Mouse (Mus musculus) liver, embryonic 14.5 days (tissue): ENCODE results near the gene Dnah5. TPM values are rescaled to one million over a fixed set of nuclear protein-coding genes. Genes with fewer than 3 reads are reported as not detected.

Experiments
- ATAC-seq: fragments of 200-750 bp; cut with Nextera tagmentation; 2 replicates; pipeline ENCODE4 v1.8.0; 2017; ENCODE audit warnings: moderate number of reproducible peaks, mild to moderate bottlenecking, moderate library complexity; ENCODE audit not compliant: insufficient read depth
- DNase-seq, 3 experiments: peaks; one replicate each; pipeline ENCODE4 v3.0.0-alpha.2; 2012 to 2013; ENCODE audit warnings: low read depth in 3 of 3, low spot score in 3 of 3
- H3K27ac ChIP-seq: fragments of 300-500 bp; sonication (generic); 2 replicates; pipeline ENCODE4 v1.5.1; 2014; ENCODE audit warnings: moderate library complexity, mild to moderate bottlenecking, control low read depth, inconsistent platforms
- H3K27me3 ChIP-seq: fragments of 300-500 bp; sonication (generic); 2 replicates; pipeline ENCODE4 v1.6.1; 2014; ENCODE audit warnings: mild to moderate bottlenecking, low read length, moderate library complexity; ENCODE audit not compliant: control insufficient read depth, insufficient read depth
- H3K36me3 ChIP-seq: fragments of 300-500 bp; sonication (generic); replicated peaks from 2 replicates; pipeline ENCODE4 v1.6.1; 2014; ENCODE audit warnings: low read depth; ENCODE audit not compliant: control insufficient read depth, insufficient read depth
- H3K4me1 ChIP-seq, 2 experiments: fragments of 200-500 bp in 1 of 2; fragments of 300-500 bp in 1 of 2; sonication (generic) in 1 of 2; replicated peaks; 2 replicates each; pipeline ENCODE4 v1.6.1; 2012 to 2014; ENCODE audit warnings: antibody characterized with exemption in 1 of 2, inconsistent platforms in 1 of 2, low read length in 1 of 2; ENCODE audit not compliant: control insufficient read depth in 2 of 2, insufficient read depth in 2 of 2
- H3K4me2 ChIP-seq: fragments of 300-500 bp; sonication (generic); 2 replicates; pipeline ENCODE4 v1.6.1; 2014; ENCODE audit warnings: low read depth, mild to moderate bottlenecking, control low read depth, moderate library complexity
- H3K4me3 ChIP-seq, 2 experiments: fragments of 200-500 bp in 1 of 2; fragments of 300-500 bp in 1 of 2; sonication (generic) in 1 of 2; 2 replicates each; pipeline ENCODE4 v1.5.1; 2012 to 2014; ENCODE audit warnings: low read depth in 2 of 2, low read length in 2 of 2, mild to moderate bottlenecking in 2 of 2, control low read depth in 1 of 2, inconsistent platforms in 1 of 2, moderate library complexity in 1 of 2; ENCODE audit not compliant: insufficient read depth in 1 of 2
- H3K9ac ChIP-seq: fragments of 300-500 bp; sonication (generic); replicated peaks from 2 replicates; pipeline ENCODE4 v1.6.1; 2014; ENCODE audit warnings: mild to moderate bottlenecking, control low read depth, moderate library complexity
- H3K9me3 ChIP-seq: fragments of 300-500 bp; sonication (generic); 2 replicates; pipeline ENCODE4 v1.6.1; 2016; ENCODE audit warnings: low read length, mixed read lengths; ENCODE audit not compliant: control insufficient read depth
- CTCF ChIP-seq: IDR thresholded peaks from 2 replicates; pipeline ENCODE4 v1.5.1; 2016; ENCODE audit warnings: antibody characterized with exemption, low read depth, control low read depth
- EP300 ChIP-seq: IDR thresholded peaks from 2 replicates; pipeline ENCODE4 v1.6.1; 2016; ENCODE audit warnings: antibody characterized with exemption, low read depth
- WGBS: fragments of 180-500 bp; shearing (Covaris S2); extraction: QIAGEN DNeasy Blood & Tissue Kit; methylation state at CpG from one replicate; pipeline ENCODE4 v1.1.7; 2014; ENCODE audit not compliant: insufficient replicate concordance; 5-methylcytosine and 5-hydroxymethylcytosine counted together
- polyA plus RNA-seq, 2 experiments: library from polyadenylated mRNA; depleted of rRNA in 1 of 2; stranded (reverse) in 1 of 2; unstranded in 1 of 2; fragments of >200 nt; fragmentation: Nextera tagmentation in 1 of 2; extraction: Ambion mirVana in 1 of 2; gene quantifications; 2 replicates each; pipeline versions ENCODE4 v1.2.1 to v1.2.3; 2012 to 2014

Gene Dnah5
- polyA plus RNA-seq, 2 experiments = under 0.01 TPM; not detected in 1

DNA sequence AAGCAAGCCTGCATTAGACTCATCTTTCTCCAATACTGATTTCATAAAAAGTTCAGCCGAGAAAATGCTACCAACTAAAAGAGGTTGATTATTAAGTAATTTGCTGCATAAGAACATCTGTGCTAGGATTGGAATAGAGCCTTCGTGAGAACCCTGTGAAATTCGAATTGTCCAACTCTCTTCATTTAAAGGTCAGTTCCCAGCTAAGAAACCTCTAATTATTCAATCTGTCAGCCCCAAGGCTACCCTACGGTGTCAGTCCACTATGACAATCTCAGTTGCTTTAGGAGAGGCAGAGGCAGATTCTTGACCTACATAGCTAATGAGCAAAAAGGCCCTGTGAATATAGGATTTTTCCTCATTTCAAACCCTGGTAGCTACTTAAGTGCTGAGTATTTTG, 191.9 kb downstream of the Dnah5 start:
- WGBS = 53% methylated on average over 4 of the region's 4 CpGs
- Histone ChIP-seq H3K27me3 (no peaks in the 10 kb centered on the region), H3K4me1 (no peaks in the 10 kb centered on the region), H3K4me2 (no peak overlapping the region), H3K27ac (no peak overlapping the region), H3K9ac (no peak overlapping the region), H3K4me3 (no peak overlapping the region), H3K9me3 (no peaks in the 10 kb centered on the region), H3K36me3 (no peaks in the 10 kb centered on the region)
- TF ChIP-seq CTCF (no peak), EP300 (no peak)
- no peak for DNase-seq
- no peak for ATAC-seq

DNA sequence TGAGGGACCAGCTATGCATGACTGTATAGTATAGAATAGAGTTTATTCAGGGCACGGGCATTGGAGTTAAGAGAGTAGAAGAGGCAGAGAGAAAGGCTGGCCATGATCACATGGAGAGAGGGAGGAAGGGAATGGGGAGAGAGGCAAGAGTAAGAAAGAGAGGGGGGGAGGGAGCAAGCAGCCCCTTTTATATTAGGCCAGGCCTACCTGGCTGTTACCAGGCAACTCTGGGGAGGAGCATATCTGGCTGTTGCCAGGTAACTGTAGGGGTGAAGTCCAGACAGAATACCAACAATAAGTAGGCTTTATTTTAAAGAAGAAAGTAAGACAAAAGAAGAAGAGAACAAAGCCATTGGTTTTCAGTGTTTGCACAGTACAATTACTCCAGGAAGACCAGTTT, 194.9 kb downstream of the Dnah5 start:
- no peak overlapping the region for H3K4me2 ChIP-seq
- TF ChIP-seq CTCF (no peak), EP300 (no peak)
- no peaks in the 10 kb centered on the region for H3K27me3 ChIP-seq
- DNase-seq = no peak
- no peaks in the 10 kb centered on the region for H3K36me3 ChIP-seq
- no peak overlapping the region for H3K27ac ChIP-seq
- no peak for ATAC-seq
- H3K4me1 ChIP-seq = no peaks in the 10 kb centered on the region
- no peak overlapping the region for H3K9ac ChIP-seq
- WGBS = 64% methylated on average over 1 of the region's 1 CpGs
- H3K4me3 ChIP-seq = no peak overlapping the region
- no peaks in the 10 kb centered on the region for H3K9me3 ChIP-seq

DNA sequence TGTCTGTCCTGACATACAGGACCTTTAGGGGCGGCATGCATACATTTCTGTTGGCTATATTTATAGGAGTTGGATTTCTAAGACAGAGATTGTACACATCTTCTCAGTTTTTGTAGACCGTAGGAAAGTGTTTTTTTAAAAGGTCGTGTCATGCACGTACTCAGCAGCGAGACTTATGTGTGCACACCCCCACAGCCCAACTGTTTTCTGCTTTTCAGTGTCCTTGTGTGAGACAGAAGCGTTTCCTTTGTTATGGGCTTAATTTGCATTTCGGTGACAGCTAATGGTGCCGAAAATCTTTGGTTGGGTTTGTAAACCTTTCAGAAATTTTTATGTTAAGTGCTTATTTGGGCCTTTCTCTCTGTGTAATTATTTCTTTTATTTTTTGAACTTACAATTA, 195.7 kb downstream of the Dnah5 start:
- no peaks in the 10 kb centered on the region for H3K36me3 ChIP-seq
- H3K27ac ChIP-seq = no peak overlapping the region
- 61% methylated on average over 8 of the region's 8 CpGs for WGBS
- no peaks in the 10 kb centered on the region for H3K4me1 ChIP-seq
- H3K4me2 ChIP-seq = no peak overlapping the region
- TF ChIP-seq CTCF (no peak), EP300 (no peak)
- DNase-seq (no peak), ATAC-seq (no peak)
- H3K9ac ChIP-seq = no peak overlapping the region
- H3K4me3 ChIP-seq = no peak overlapping the region
- H3K9me3 ChIP-seq = no peaks in the 10 kb centered on the region
- no peaks in the 10 kb centered on the region for H3K27me3 ChIP-seq

DNA sequence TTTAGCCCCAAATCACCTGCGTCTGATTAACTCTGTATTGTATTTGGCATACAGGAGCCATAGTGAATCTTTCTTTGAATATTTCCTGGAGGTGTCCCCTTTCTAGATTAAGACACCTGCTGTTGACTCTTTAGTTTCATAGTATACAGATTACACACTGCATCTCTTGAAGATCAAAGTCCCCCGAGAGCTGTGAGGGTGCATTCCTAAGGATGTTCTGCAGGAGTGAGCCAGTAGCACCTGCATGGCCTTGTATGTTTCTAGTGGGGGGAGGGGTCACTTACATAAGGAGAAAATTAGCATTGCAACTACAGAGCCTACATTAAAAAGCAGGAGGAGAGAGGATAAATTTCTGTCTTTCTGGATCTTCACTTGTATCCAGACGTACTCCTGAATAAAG, 201.1 kb downstream of the Dnah5 start:
- WGBS = 52% methylated on average over 3 of the region's 3 CpGs
- Histone ChIP-seq H3K4me2 (no peak overlapping the region), H3K36me3 (no peaks in the 10 kb centered on the region), H3K9ac (no peak overlapping the region), H3K27me3 (no peaks in the 10 kb centered on the region), H3K4me3 (no peak overlapping the region), H3K9me3 (no peaks in the 10 kb centered on the region), H3K27ac (no peak overlapping the region), H3K4me1 (no peaks in the 10 kb centered on the region)
- DNase-seq (no peak), ATAC-seq (no peak)
- TF ChIP-seq CTCF (no peak), EP300 (no peak)

DNA sequence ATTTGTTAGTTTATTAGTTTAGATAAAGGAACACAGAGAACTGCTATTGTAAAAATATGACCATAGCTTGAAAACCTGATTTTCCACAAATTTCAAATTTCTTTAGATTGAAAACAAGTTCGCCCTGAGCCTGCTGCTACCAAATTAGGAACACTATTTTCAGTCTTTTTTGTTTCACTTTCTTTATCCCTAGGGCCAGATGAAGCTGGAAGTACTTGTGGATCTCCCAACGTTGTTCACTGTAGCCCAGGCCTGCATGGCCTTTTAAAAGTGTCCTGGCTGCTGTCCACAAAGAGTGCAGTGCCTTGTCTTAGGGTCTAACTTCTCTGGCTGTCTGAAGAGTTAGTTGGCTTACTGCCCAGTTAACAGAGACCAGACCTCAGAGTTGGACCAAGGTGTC, 201.6 kb downstream of the Dnah5 start:
- no peak overlapping the region for H3K9ac ChIP-seq
- DNase-seq = no peak
- no peaks in the 10 kb centered on the region for H3K27me3 ChIP-seq
- no peaks in the 10 kb centered on the region for H3K9me3 ChIP-seq
- no peaks in the 10 kb centered on the region for H3K4me1 ChIP-seq
- no peak overlapping the region for H3K4me2 ChIP-seq
- no peak for TF ChIP-seq EP300
- no peak for TF ChIP-seq CTCF
- no peak overlapping the region for H3K4me3 ChIP-seq
- no peak overlapping the region for H3K27ac ChIP-seq
- WGBS = 37% methylated on average over 2 of the region's 2 CpGs
- no peak for ATAC-seq
- H3K36me3 ChIP-seq = no peaks in the 10 kb centered on the region
